Mouse (Mus musculus) liver, embryonic 13.5 days (tissue): ENCODE measurements around the gene Pcna. TPM values are rescaled to one million over a fixed set of nuclear protein-coding genes. Genes with fewer than 3 reads are reported as not detected.
A peak's percentile ranks its signal among the peaks of the same experiment; 100 is the strongest.

Experiments used
- ATAC-seq: fragments of 200-750 bp; cut with Nextera tagmentation; 2 replicates; pipeline ENCODE4 v1.8.0; 2017; ENCODE audit warnings: low read depth, mild to moderate bottlenecking, moderate number of reproducible peaks, moderate library complexity
- DNase-seq: peaks from one replicate; pipeline ENCODE4 v3.0.0; 2022
- H3K27ac ChIP-seq: fragments of 300-500 bp; sonication (generic); 2 replicates; pipeline ENCODE4 v1.5.1; 2015; ENCODE audit warnings: moderate library complexity, mild to moderate bottlenecking, inconsistent platforms
- H3K27me3 ChIP-seq: fragments of 300-500 bp; sonication (generic); 2 replicates; pipeline ENCODE4 v1.6.1; 2015; ENCODE audit warnings: mild to moderate bottlenecking, inconsistent platforms
- H3K36me3 ChIP-seq: fragments of 300-500 bp; sonication (generic); 2 replicates; pipeline ENCODE4 v1.6.1; 2015; ENCODE audit warnings: mild to moderate bottlenecking, inconsistent platforms
- H3K4me1 ChIP-seq: fragments of 300-500 bp; sonication (generic); replicated peaks from 2 replicates; pipeline ENCODE4 v1.6.1; 2015; ENCODE audit warnings: inconsistent platforms
- H3K4me2 ChIP-seq: fragments of 300-500 bp; sonication (generic); 2 replicates; pipeline ENCODE4 v1.6.1; 2015; ENCODE audit warnings: inconsistent platforms, mild to moderate bottlenecking, moderate library complexity
- H3K4me3 ChIP-seq: fragments of 300-500 bp; sonication (generic); replicated peaks from 2 replicates; pipeline ENCODE4 v1.5.1; 2015; ENCODE audit warnings: mild to moderate bottlenecking, inconsistent platforms
- H3K9ac ChIP-seq: fragments of 300-500 bp; sonication (generic); 2 replicates; pipeline ENCODE4 v1.6.1; 2015; ENCODE audit warnings: mild to moderate bottlenecking, inconsistent platforms
- H3K9me3 ChIP-seq: fragments of 300-500 bp; sonication (generic); replicated peaks from 2 replicates; pipeline ENCODE4 v1.6.1; 2016; ENCODE audit warnings: inconsistent platforms
- WGBS: fragments of 180-500 bp; shearing (Covaris S2); methylation state at CpG from one replicate; pipeline ENCODE4 v1.1.7; 2015; ENCODE audit not compliant: insufficient replicate concordance; 5-methylcytosine and 5-hydroxymethylcytosine counted together
- polyA plus RNA-seq: library from polyadenylated mRNA; unstranded; fragments of >200 nt; fragmentation: Nextera tagmentation; extraction: Ambion mirVana; gene quantifications from 2 replicates; pipeline ENCODE4 v1.2.1, GENCODE M21; 2015

The Pcna gene
- polyA plus RNA-seq, 1 experiment from 2014 or later = 369 TPM

DNA sequence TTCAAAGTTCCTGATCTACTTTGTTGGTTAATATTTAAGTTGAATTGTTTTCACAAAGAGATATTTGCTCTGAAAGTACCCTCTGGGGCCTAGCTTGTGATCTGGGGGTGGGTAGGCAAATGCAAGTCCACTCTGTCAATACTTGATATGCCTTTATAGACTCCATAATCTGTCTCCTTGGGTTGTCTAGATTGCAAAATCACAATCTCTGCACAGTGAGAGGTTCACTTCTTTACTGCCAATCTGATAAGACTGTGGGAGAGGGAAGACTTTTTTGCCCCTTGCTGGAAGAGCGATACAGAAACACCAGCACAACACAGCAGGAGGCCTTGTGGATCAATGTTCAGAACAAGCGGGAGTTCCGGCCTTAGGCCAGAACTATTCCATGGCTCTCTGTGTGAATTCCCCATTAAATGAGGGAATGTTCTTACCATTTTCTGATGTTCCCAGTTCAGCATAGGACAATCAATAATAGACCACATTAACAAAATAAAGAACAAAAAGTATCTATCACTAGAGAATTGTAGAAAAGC, 20.6 kb downstream of the Pcna start:
- WGBS = 74% methylated on average over 3 of the region's 3 CpGs
- DNase-seq = no peak
- Histone ChIP-seq H3K27ac (no peak overlapping the region), H3K36me3 (no peaks in the 10 kb centered on the region), H3K4me2 (no peak overlapping the region), H3K4me3 (no peak overlapping the region), H3K27me3 (no peaks in the 10 kb centered on the region), H3K4me1 (0 out of 2 replicates have a peak, but pooled peaks cover 3% of the 10 kb centered on the region), H3K9ac (no peak overlapping the region), H3K9me3 (no peaks in the 10 kb centered on the region)
- no peak for ATAC-seq

- no peak overlapping the region for H3K9ac ChIP-seq
- no peak overlapping the region for H3K4me2 ChIP-seq
- ATAC-seq (no peak), DNase-seq (no peak)
- H3K36me3 ChIP-seq = no peaks in the 10 kb centered on the region
- H3K9me3 ChIP-seq = no peaks in the 10 kb centered on the region; the same call in 1 of the 2 replicates
- WGBS = 57% methylated on average over 4 of the region's 4 CpGs
- no peaks in the 10 kb centered on the region for H3K4me1 ChIP-seq
- H3K27me3 ChIP-seq = no peaks in the 10 kb centered on the region
- H3K4me3 ChIP-seq = no peak overlapping the region
- no peak overlapping the region for H3K27ac ChIP-seq
Measured at GRCm38 (mm10) chr2:132224359-132224758, 28.8 kb downstream of the Pcna start.

DNA sequence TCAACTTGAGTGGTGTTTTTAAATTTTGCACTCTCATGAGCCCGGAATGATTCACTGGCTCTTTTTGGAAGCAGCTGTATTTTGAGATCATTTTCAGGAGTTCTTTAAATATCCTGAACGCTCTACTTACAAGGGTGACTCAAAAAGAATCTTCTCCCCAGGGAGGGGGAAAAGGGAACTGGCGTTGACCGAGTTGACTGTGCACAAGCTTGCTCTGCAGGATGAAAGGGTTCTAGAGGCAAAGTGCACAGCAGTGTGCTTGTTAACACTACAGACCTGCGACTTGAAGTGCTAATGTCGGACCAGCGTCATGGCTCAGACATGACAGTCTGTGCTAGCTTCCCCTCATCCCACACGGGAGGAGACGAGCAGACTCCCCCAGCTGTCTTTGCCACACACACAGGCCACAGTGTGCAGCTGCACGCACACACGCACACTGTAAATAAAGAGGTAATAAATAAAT, 31.5 kb downstream of the Pcna start:
- DNase-seq (no peak), ATAC-seq (no peak)
- Histone ChIP-seq H3K9me3 (no peaks in the 10 kb centered on the region), H3K4me2 (no peak overlapping the region), H3K4me1 (no peaks in the 10 kb centered on the region), H3K9ac (no peak overlapping the region), H3K4me3 (no peak overlapping the region), H3K36me3 (no peaks in the 10 kb centered on the region), H3K27ac (no peak overlapping the region), H3K27me3 (no peaks in the 10 kb centered on the region)
- WGBS = 56% methylated on average over 11 of the region's 11 CpGs

DNA sequence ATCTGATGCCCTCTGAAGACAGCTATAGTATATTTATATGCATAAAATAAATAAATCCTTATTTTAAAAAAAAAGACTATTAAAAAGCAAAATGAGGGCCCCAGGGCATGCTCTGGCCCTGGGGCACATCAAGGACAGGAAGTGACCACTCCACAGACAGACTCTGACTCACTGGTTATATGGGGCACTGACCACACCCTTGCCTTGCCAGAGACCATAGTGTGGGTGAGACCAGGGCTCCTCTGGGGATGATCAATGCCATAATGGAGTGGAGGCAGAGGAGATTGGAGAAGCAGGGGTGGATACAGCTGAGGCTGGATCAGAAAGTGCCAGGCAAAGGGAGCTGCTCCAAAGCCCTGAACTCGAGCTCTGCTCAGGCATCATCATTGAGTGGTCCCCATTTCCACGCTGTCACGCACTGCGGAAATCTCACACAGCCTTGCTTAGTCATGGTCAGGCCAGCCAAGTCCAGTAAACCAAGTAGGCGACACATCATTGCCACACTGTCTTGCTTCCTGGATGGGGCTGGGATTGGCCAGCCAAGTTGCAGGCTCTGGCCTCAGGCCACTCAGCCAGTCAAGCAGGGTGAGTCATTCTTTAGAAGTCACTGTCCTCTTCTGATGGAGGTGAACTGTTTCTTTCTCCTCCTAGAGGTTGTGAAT, 41.0 kb downstream of the Pcna start:
- no peak overlapping the region for H3K27ac ChIP-seq
- 64% methylated on average over 5 of the region's 5 CpGs for WGBS
- no peak overlapping the region for H3K9ac ChIP-seq
- ATAC-seq (no peak), DNase-seq (no peak)
- no peak overlapping the region for H3K4me3 ChIP-seq
- no peaks in the 10 kb centered on the region for H3K27me3 ChIP-seq
- H3K9me3 ChIP-seq = no peaks in the 10 kb centered on the region
- no peaks in the 10 kb centered on the region for H3K36me3 ChIP-seq
- H3K4me1 ChIP-seq = peaks cover 10% of the 10 kb centered on the region
- no peak overlapping the region for H3K4me2 ChIP-seq

- H3K9me3 ChIP-seq = no peaks in the 10 kb centered on the region
Measured at GRCm38 (mm10) chr2:132210806-132211312, 42.3 kb downstream of the Pcna start.

DNA sequence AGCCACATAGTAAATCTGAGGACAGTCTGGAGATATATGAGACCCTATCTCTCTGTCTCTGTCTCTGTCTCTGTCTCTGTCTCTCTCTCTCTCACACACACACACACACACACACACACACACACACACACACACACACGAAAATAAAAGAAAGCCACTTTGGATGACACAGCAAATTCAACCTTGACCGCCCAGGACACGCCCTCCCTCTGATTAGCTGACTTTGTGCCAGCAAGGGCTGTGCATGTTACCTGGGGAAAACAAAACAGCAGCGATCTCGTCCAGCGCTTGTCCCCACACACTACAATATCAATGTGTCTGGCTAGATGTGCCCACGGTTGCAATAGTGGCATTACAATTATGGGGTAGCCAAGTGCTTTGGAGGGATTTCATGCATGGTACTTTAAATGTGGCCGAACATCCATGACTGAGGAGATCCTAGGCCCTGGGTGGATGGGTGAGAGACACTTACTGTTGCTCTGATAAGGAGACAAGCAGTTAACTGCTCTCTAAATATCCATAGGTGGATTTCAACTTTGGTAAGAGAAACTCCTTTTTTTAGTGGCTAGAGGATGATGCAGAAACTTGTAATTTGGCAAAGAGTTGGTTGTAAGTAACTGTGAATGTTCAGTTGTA, 44.8 kb downstream of the Pcna start:
- no peak overlapping the region for H3K4me3 ChIP-seq
- peaks cover 10% of the 10 kb centered on the region for H3K4me1 ChIP-seq
- H3K9ac ChIP-seq = no peak overlapping the region
- H3K27me3 ChIP-seq = no peaks in the 10 kb centered on the region
- no peak overlapping the region for H3K4me2 ChIP-seq
- DNase-seq (peak; percentile 42), ATAC-seq (peak; percentile 70)
- 43% methylated on average over 8 of the region's 8 CpGs for WGBS
- H3K36me3 ChIP-seq = no peaks in the 10 kb centered on the region
- no peak overlapping the region for H3K27ac ChIP-seq
- no peaks in the 10 kb centered on the region for H3K9me3 ChIP-seq

More at GRCm38 (mm10) chr2:132210806-132211312, 42.3 kb downstream of the Pcna start:
- Histone ChIP-seq H3K4me2 (no peak overlapping the region), H3K36me3 (no peaks in the 10 kb centered on the region), H3K27me3 (no peaks in the 10 kb centered on the region), H3K4me3 (no peak overlapping the region), H3K9ac (no peak overlapping the region), H3K27ac (no peak overlapping the region), H3K4me1 (peaks cover 10% of the 10 kb centered on the region)
- no peak for DNase-seq
- WGBS = 64% methylated on average over 9 of the region's 9 CpGs
- ATAC-seq = no peak

DNA sequence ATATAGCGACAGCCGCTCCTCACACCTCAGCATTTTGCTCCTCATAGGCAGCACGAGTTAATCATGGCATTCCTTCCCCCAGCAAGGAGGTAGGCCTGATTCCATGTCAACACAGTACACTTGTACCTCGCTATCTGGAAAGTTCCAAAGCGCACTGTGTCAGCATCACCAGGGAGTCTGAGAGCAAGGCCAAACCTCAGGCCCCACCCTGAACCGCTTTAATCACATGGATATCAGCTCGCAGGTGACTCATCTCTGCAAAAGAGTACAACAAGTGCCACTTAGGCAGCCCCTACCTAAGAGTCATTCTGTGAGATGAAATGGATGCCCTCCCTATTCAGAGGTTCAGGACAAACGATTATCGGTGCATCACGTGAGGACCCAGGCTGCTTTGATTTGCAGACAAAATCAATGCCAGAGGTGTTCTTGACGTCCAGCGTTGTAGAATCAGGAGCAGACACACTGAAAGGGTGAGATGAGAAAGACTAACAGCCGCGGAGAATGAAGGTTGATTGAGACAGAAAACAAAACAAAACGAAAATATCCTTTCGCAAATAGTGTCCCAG, 46.7 kb downstream of the Pcna start:
- ATAC-seq = no peak
- Histone ChIP-seq H3K4me3 (no peak overlapping the region), H3K36me3 (no peaks in the 10 kb centered on the region), H3K27me3 (no peaks in the 10 kb centered on the region), H3K4me1 (peaks cover 10% of the 10 kb centered on the region), H3K9me3 (no peaks in the 10 kb centered on the region), H3K9ac (no peak overlapping the region), H3K27ac (no peak overlapping the region), H3K4me2 (no peak overlapping the region)
- WGBS = 74% methylated on average over 16 of the region's 16 CpGs
- no peak for DNase-seq

DNA sequence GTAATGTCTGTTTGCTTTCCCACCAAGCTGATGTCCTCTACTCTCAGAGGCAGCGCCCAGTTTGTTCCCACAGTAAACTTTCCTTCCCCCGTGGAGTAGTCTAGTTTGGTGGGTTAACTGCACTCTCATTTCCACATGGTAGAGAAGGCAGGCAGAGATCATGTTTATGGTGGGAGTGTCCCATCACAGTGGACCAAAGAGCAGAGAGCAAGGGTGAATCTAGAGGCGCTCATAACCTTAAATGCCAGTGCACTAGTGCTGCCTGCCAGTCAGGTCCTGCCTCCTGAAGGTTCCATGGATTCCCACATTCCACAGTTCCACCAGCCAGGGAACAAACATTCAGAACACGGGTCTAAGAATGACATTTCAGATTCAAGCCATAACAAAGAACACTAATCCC, 47.6 kb downstream of the Pcna start:
- no peaks in the 10 kb centered on the region for H3K27me3 ChIP-seq
- no peak for ATAC-seq

GRCm38 (mm10) chr2:132203773-132204172, 49.3 kb downstream of the Pcna start:
- no peak overlapping the region for H3K4me2 ChIP-seq
- 62% methylated on average over 3 of the region's 3 CpGs for WGBS
- no peaks in the 10 kb centered on the region for H3K9me3 ChIP-seq
- H3K27ac ChIP-seq = no peak overlapping the region
- DNase-seq (no peak), ATAC-seq (no peak)
- H3K4me3 ChIP-seq = no peak overlapping the region
- H3K9ac ChIP-seq = no peak overlapping the region
- no peaks in the 10 kb centered on the region for H3K27me3 ChIP-seq
- peaks cover 10% of the 10 kb centered on the region for H3K4me1 ChIP-seq
- no peaks in the 10 kb centered on the region for H3K36me3 ChIP-seq

More for the DNA sequence above, 47.6 kb downstream of the Pcna start:
- Histone ChIP-seq H3K4me3 (no peak overlapping the region), H3K4me1 (peaks cover 10% of the 10 kb centered on the region), H3K4me2 (no peak overlapping the region), H3K9me3 (no peaks in the 10 kb centered on the region), H3K36me3 (no peaks in the 10 kb centered on the region), H3K27ac (no peak overlapping the region), H3K9ac (no peak overlapping the region)
- DNase-seq = no peak
- WGBS = 68% methylated on average over 4 of the region's 4 CpGs

DNA sequence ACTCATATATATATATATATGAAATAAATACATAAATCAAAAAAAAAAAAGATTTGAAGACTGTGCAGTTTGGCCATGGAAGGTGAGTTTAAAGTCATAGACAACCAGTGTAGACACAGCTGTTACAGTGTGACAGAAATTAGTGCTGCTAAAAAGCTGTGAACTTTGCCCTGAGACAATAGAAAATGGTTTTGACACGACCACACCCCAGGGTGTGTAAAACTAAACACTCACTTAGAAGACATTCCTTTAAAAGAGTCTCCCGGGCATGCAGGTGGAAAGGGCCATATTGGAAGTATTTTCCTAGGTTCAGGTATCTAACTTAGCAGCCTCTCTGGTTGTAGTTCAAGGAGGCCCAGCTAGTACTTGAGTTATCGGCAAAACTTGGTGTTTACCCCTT, 49.9 kb downstream of the Pcna start:
- H3K27me3 ChIP-seq = no peaks in the 10 kb centered on the region
- H3K4me3 ChIP-seq = no peak overlapping the region
- no peak overlapping the region for H3K27ac ChIP-seq
- peaks cover 4% of the 10 kb centered on the region for H3K4me1 ChIP-seq
- DNase-seq = no peak
- no peaks in the 10 kb centered on the region for H3K9me3 ChIP-seq
- no peak for ATAC-seq
- H3K4me2 ChIP-seq = no peak overlapping the region
- no peaks in the 10 kb centered on the region for H3K36me3 ChIP-seq
- H3K9ac ChIP-seq = no peak overlapping the region
- WGBS = 61% methylated on average over 3 of the region's 3 CpGs
